Mouse (Mus musculus): Measurements from ENCODE around the gene Cfd. TPM values are rescaled to one million over a fixed set of nuclear protein-coding genes. Genes with fewer than 3 reads are reported as not detected.

The Cfd gene
- total and polyA plus RNA-seq, 3 experiments = 0.26 TPM; not detected in 2

- TF ChIP-seq NRF1 (IDR thresholded peaks at IDR 0.05; ENCODE audit: low read depth, low read length) (no peak), SIN3A (IDR thresholded peaks at IDR 0.05; ENCODE audit: low read length) (no peak), ELF1 (IDR thresholded peaks at IDR 0.05; ENCODE audit: low read depth, low read length) (no peak), TCF12 (IDR thresholded peaks at IDR 0.05; ENCODE audit: low read depth, low read length) (no peak)
- no peak overlapping the region for H3K4me2 ChIP-seq (ENCODE audit: insufficient read depth, low read depth, poor library complexity, severe bottlenecking)
- no peaks in the 10 kb centered on the region; the same call in 1 of the 2 replicates for H3K79me2 ChIP-seq (replicated peaks; ENCODE audit: control insufficient read depth, extremely low read depth, insufficient read depth, poor library complexity, severe bottlenecking)
- dilution Hi-C loops (cut with MboI; ENCODE audit: extremely low pct_ligation_motif_present, extremely low pct_unique_long_range_greater_than_20kb, low sequenced_read_pairs) (no loop called here), in situ Hi-C loops (cut with MboI; ENCODE audit: low pct_ligation_motif_present, low pct_unique_long_range_greater_than_20kb, low sequenced_read_pairs) (no loop called here)
- no peak overlapping the region for H3K9ac ChIP-seq (ENCODE audit: insufficient read depth, low read depth)
- peaks cover 0 to 7% of the 10 kb centered on the region in 2 experiments for H3K36me3 ChIP-seq (replicated peaks in 1 of 2; ENCODE audit: control insufficient read depth in 1 of 2, insufficient read depth in 1 of 2, low read length in 1 of 2)
- DNase-seq (ENCODE audit: extremely low read depth) = no peak
- H3K9me3 ChIP-seq (replicated peaks; ENCODE audit: low read length) = peaks cover 4% of the 10 kb centered on the region
- H3K4me3 ChIP-seq (replicated peaks in 1 of 3; ENCODE audit: low read depth in 2 of 3, low read length in 2 of 3, poor library complexity in 1 of 3) = no peak overlapping the region
- no peak overlapping the region for H3K27ac ChIP-seq (ENCODE audit: insufficient read depth, low read depth)
- H3K27me3 ChIP-seq (replicated peaks) = no peaks in the 10 kb centered on the region
- peaks cover 10 to 35% of the 10 kb centered on the region in 2 experiments for H3K4me1 ChIP-seq (ENCODE audit: control insufficient read depth in 1 of 2, insufficient read depth in 2 of 2)
These were observed 27.8 kb downstream of the Cfd start for GRCm38 (mm10) chr10:79918231-79919078.

DNA sequence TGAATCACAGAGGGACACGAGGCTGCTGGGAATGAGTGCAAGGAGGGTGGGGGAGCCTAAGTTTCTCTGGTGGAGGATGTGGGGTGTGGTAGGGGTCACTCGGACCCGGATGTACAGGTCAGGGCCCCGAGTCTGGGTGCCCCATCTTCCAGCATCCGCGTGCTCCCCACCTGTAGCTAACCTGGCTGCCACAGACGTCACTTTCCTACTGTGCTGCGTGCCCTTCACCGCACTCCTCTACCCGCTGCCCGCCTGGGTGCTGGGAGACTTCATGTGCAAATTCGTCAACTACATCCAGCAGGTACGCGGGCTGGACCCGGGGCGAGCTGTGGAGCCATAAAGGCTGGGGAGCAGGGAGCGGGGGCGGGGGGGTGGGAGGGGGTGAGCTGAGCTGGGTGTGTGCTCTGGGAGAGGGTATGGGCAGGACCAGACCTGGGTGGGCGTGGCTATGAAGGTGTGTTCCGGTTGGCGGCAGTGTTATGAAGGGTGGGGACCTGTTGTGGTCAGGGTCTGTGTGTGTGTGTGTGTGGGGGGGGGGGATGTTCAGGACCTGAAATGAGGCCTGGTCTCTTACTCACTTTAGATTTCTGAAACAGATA lies 28.7 kb downstream of the Cfd start:
- in situ Hi-C loops (cut with MboI; ENCODE audit: low pct_ligation_motif_present, low pct_unique_long_range_greater_than_20kb, low sequenced_read_pairs) (no loop called here), dilution Hi-C loops (cut with MboI; ENCODE audit: extremely low pct_ligation_motif_present, extremely low pct_unique_long_range_greater_than_20kb, low sequenced_read_pairs) (no loop called here)
- H3K4me2 ChIP-seq (ENCODE audit: insufficient read depth, low read depth, poor library complexity, severe bottlenecking) = no peak overlapping the region
- TF ChIP-seq JUN (IDR thresholded peaks at IDR 0.05; ENCODE audit: insufficient read depth, low read depth, low read length) (no peak), ZMIZ1 (IDR thresholded peaks at IDR 0.05; ENCODE audit: low read depth, low read length) (no peak), ZC3H11A (IDR thresholded peaks at IDR 0.05; ENCODE audit: low read depth, low read length) (no peak), MAFK (IDR thresholded peaks at IDR 0.05; ENCODE audit: insufficient replicate concordance, low read length) (no peak), TBP (conservative IDR thresholded peaks at IDR 0.05; ENCODE audit: low read depth, low read length) (no peak), MAX (IDR thresholded peaks at IDR 0.05; ENCODE audit: low read length) (no peak)
- H3K4me3 ChIP-seq (replicated peaks in 1 of 3; ENCODE audit: low read depth in 2 of 3, low read length in 2 of 3, poor library complexity in 1 of 3) = no peak overlapping the region
- peaks cover 0 to 2% of the 10 kb centered on the region in 2 experiments for H3K36me3 ChIP-seq (replicated peaks in 1 of 2; ENCODE audit: control insufficient read depth in 1 of 2, insufficient read depth in 1 of 2, low read length in 1 of 2)
- peaks cover 10 to 38% of the 10 kb centered on the region in 2 experiments for H3K4me1 ChIP-seq (ENCODE audit: control insufficient read depth in 1 of 2, insufficient read depth in 2 of 2)
- H3K27ac ChIP-seq (ENCODE audit: insufficient read depth, low read depth) = no peak overlapping the region
- no peaks in the 10 kb centered on the region; the same call in 1 of the 2 replicates for H3K79me2 ChIP-seq (replicated peaks; ENCODE audit: control insufficient read depth, extremely low read depth, insufficient read depth, poor library complexity, severe bottlenecking)
- no peak overlapping the region for H3K9ac ChIP-seq (ENCODE audit: insufficient read depth, low read depth)
- H3K27me3 ChIP-seq (replicated peaks) = no peaks in the 10 kb centered on the region
- DNase-seq (ENCODE audit: extremely low read depth) = no peak
- H3K9me3 ChIP-seq (replicated peaks; ENCODE audit: low read length) = peaks cover 4% of the 10 kb centered on the region
